In the genomic region with DNA sequence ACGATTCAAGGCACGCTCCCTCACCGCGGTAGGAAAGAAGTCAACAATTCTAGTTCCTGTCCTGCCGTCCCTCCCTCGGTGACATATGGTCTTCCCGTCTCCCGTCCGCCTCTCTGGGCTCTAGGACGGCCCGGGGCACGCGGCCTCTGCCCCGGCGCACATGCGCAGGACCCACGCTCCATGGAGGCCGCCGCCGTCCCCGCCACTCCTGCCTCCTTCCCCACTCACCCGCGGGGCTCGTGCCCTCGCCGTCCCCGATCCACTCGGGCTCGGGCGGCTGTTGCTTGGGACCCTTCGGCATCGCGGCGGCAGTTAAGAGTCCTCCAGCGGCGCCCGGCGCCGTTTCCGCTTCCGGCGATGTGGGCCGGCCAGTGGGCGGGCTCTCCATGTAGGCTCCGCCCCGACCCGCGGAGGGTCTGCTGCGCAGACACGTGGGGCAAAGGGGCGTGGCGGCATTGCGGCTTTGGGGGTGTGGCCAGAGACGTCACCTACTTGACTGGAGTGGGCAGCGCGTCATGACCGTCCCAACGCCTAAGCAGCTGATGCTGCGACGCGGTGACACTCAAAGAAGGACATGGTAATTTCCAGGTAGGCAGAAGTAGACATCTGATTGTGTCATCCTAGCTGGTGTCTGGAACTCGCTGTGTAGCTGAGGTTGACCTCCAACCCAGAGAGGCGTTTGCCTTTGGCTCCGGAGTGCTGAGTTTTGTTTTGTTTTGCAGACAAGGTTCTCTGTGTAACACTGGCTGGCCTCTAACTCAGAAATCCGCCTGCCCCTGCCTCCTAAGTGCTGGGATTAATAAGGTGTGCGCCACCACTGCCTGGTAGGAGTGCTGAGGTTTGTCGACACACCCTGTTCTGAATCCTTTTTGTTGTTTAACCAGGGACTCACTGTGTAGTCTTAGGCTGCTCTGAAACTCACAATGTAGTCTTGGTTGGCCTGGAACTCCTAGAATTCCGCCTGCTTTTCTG, we compare ENCODE assay signal across 8 mouse cellular contexts. TPM values are rescaled to one million over a fixed set of nuclear protein-coding genes. Genes with fewer than 3 reads are reported as not detected.
A peak's percentile ranks its signal among the peaks of the same experiment; 100 is the strongest.
DNase-seq lines count a peak whose midpoint lies in the region; ATAC-seq and TF ChIP-seq lines count a peak whose summit lies in the region.

A gene (minus strand): TSS at position 344 of the 972 bp plus-strand sequence.

- H3K27me3 ChIP-seq in G1E (ENCODE audit: insufficient read depth, low read length): no peaks in the 10 kb centered on the region
- H3K27me3 ChIP-seq in forebrain, embryonic 16.5 days (replicated peaks; ENCODE audit: control insufficient read depth, insufficient read depth, low read length): no peaks in the 10 kb centered on the region
- H3K27me3 ChIP-seq in lung, embryonic 14.5 days (ENCODE audit: insufficient read depth, low read length): no peaks in the 10 kb centered on the region
- no peaks in the 10 kb centered on the region for H3K27me3 ChIP-seq in thymus, adult 2 months (ENCODE audit: control insufficient read depth, insufficient read depth, low read length)

- H3K36me3 ChIP-seq in G1E (replicated peaks): peaks cover 75% of the 10 kb centered on the region
- peaks cover 5% of the 10 kb centered on the region for H3K36me3 ChIP-seq in forebrain, embryonic 16.5 days (ENCODE audit: control insufficient read depth, insufficient read depth)
- H3K36me3 ChIP-seq in lung, embryonic 14.5 days (ENCODE audit: insufficient read depth): peaks cover 35% of the 10 kb centered on the region
- H3K36me3 ChIP-seq in thymus, adult 2 months (ENCODE audit: control insufficient read depth, insufficient read depth, low read length): peaks cover 5% of the 10 kb centered on the region

- no peaks in the 10 kb centered on the region for H3K9me3 ChIP-seq in G1E (replicated peaks)
- no peaks in the 10 kb centered on the region for H3K9me3 ChIP-seq in forebrain, embryonic 16.5 days (ENCODE audit: control insufficient read depth, low read length)
- no peaks in the 10 kb centered on the region for H3K9me3 ChIP-seq in lung, embryonic 14.5 days (ENCODE audit: low read depth, low read length)

- H3K27ac ChIP-seq in forebrain, embryonic 16.5 days (ENCODE audit: low read length): peak within 1 kb of the TSS; percentile 68
- H3K27ac ChIP-seq in layer of hippocampus, adult 2 months: peak within 1 kb of the TSS; percentile 89
- peak within 1 kb of the TSS; percentile 83 for H3K27ac ChIP-seq in lung, embryonic 14.5 days (ENCODE audit: low read depth)
- H3K27ac ChIP-seq in olfactory bulb, adult 2 months (ENCODE audit: insufficient read depth, low read depth, low read length): peak within 1 kb of the TSS; percentile 78
- H3K27ac ChIP-seq in thymus, adult 2 months (ENCODE audit: control insufficient read depth, insufficient read depth, low read length): peak within 1 kb of the TSS; percentile 14

- peak within 1 kb of the TSS; percentile 83 for H3K9ac ChIP-seq in forebrain, embryonic 16.5 days (replicated peaks; ENCODE audit: low read depth, low read length)
- H3K9ac ChIP-seq in lung, embryonic 14.5 days: peak within 1 kb of the TSS; percentile 86

- ATAC-seq in G1E (ENCODE audit: extremely low read depth, insufficient number of reproducible peaks, low FRiP score, poor library complexity, severe bottlenecking): peak; percentile 94
- peak; percentile 95 for ATAC-seq in forebrain, embryonic 16.5 days
- peak; percentile 95 for ATAC-seq in lung, embryonic 14.5 days (ENCODE audit: insufficient read depth)

- TF ChIP-seq CTCF in G1E (IDR thresholded peaks at IDR 0.05; ENCODE audit: low read depth, low read length): no peak
- TF ChIP-seq CTCF in layer of hippocampus, adult 2 months (conservative IDR thresholded peaks at IDR 0.05): no peak
- no peak for TF ChIP-seq CTCF in lung, embryonic 14.5 days (IDR thresholded peaks at IDR 0.05; ENCODE audit: low read depth)
- no peak for TF ChIP-seq CTCF in olfactory bulb, adult 2 months (IDR thresholded peaks at IDR 0.05; ENCODE audit: insufficient read depth, low read depth, low read length)
- TF ChIP-seq CTCF in thymus, adult 2 months (IDR thresholded peaks at IDR 0.05; ENCODE audit: borderline replicate concordance, control insufficient read depth, extremely low read depth, insufficient read depth, low read length, poor library complexity): peak; percentile 41; the same call in 1 of the 2 replicates

- WGBS in forebrain, embryonic 16.5 days: under 1% methylated on average over 66 of the region's 68 CpGs
- WGBS in lung, embryonic 14.5 days: under 1% methylated on average over 68 of the region's 68 CpGs
- WGBS in olfactory bulb, adult 2 months: under 1% methylated on average over 68 of the region's 68 CpGs
- under 1% methylated on average over 68 of the region's 68 CpGs for WGBS in thymus, adult 2 months

- TF ChIP-seq POLR2A in olfactory bulb, adult 2 months (IDR thresholded peaks at IDR 0.05; ENCODE audit: insufficient read depth, low read depth, low read length): peak; percentile 84
- TF ChIP-seq POLR2A in thymus, adult 2 months (IDR thresholded peaks at IDR 0.05; ENCODE audit: control insufficient read depth, extremely low read depth, insufficient read depth, low read length, poor library complexity): peak; percentile 91

- intact Hi-C loops in heart, postnatal 36 days (cut with DNase I): loop anchor here (1.0 to 5.0 kb wide), 2 partner anchors 9 to 127 kb away; a partner anchor contains a TSS

- H3K4me3 ChIP-seq in G1E (ENCODE audit: low read depth, low read length): peak within 1 kb of the TSS; percentile 95
- H3K4me3 ChIP-seq in forebrain, embryonic 16.5 days (replicated peaks; ENCODE audit: low read length): peak within 1 kb of the TSS; percentile 90
- peak within 1 kb of the TSS; percentile 98 for H3K4me3 ChIP-seq in layer of hippocampus, adult 2 months
- peak within 1 kb of the TSS; percentile 88 for H3K4me3 ChIP-seq in lung, embryonic 14.5 days (ENCODE audit: low read depth, low read length)
- H3K4me3 ChIP-seq in olfactory bulb, adult 2 months (ENCODE audit: insufficient read depth, low read depth, low read length): peak within 1 kb of the TSS; percentile 88
- peak within 1 kb of the TSS; percentile 84 for H3K4me3 ChIP-seq in thymus, adult 2 months (ENCODE audit: control insufficient read depth, insufficient read depth, low read length)

- peak within 1 kb of the TSS; percentile 89 for H3K4me2 ChIP-seq in forebrain, embryonic 16.5 days (ENCODE audit: low read length)
- H3K4me2 ChIP-seq in lung, embryonic 14.5 days: peak within 1 kb of the TSS; percentile 70

- H3K4me1 ChIP-seq in G1E (ENCODE audit: insufficient read depth, low read depth, low read length): peaks cover 54% of the 10 kb centered on the region
- peaks cover 16% of the 10 kb centered on the region for H3K4me1 ChIP-seq in forebrain, embryonic 16.5 days (replicated peaks; ENCODE audit: control insufficient read depth, insufficient read depth, low read length)
- H3K4me1 ChIP-seq in lung, embryonic 14.5 days (ENCODE audit: insufficient read depth): no peaks in the 10 kb centered on the region; the same call in none of the 2 replicates
- peaks cover 7% of the 10 kb centered on the region for H3K4me1 ChIP-seq in olfactory bulb, adult 2 months (ENCODE audit: control insufficient read depth, insufficient read depth, low read length)
- H3K4me1 ChIP-seq in thymus, adult 2 months (replicated peaks; ENCODE audit: control insufficient read depth, insufficient read depth, low read length): peaks cover 9% of the 10 kb centered on the region

- peak; percentile 93 for DNase-seq in G1E (ENCODE audit: low spot score)
- DNase-seq in cerebellum, adult 18-20 months: peak; percentile 99
- DNase-seq in heart, postnatal 36 days: peak; percentile 100
- peak; percentile 98 for DNase-seq in layer of hippocampus, adult 2 months (ENCODE audit: low spot score in 2 of 2)
- DNase-seq in lung, embryonic 14.5 days: peak; percentile 100
- DNase-seq in thymus, adult 2 months: peak; percentile 100

RNA-seq across cellular contexts. Expression of the gene that starts here (rescaled TPM):
- total RNA-seq in G1E (2014; fragmentation: Nextera tagmentation) (77.0 and 80.6 TPM in 2 replicates), G1E (2017) (129 and 176 TPM in 2 replicates)
- polyA plus RNA-seq in G1E (2012): 167 and 196 TPM in 2 replicates
- polyA plus RNA-seq in forebrain, embryonic 16.5 days (2015; fragmentation: Nextera tagmentation; extraction: Ambion mirVana): 88.3 and 89.6 TPM in 2 replicates
- total RNA-seq in heart, postnatal 36 days (2021): 10 to 100 TPM; 69.8 to 73.4 TPM
- 10 to 100 TPM; 69.9 to 77.3 TPM for total RNA-seq in layer of hippocampus, adult 2 months (2021)
- polyA plus RNA-seq in lung, embryonic 14.5 days (2014; fragmentation: Nextera tagmentation; extraction: Ambion mirVana): 84.1 and 86.6 TPM in 2 replicates
- not detected in 2 replicates for polyA plus RNA-seq in olfactory bulb, adult 2 months (2012; ENCODE audit: insufficient read depth, insufficient read length, low replicate concordance, missing spikeins)
- 128 and 132 TPM in 2 replicates for polyA plus RNA-seq in thymus, adult 2 months (2012; rRNA removed)

Comparison
In these comparisons a context has a peak if more than half of its experiments do, and no peak if none do; other contexts are left out.
1. Peak in every context shown above with its lines: DNase-seq, ATAC-seq, H3K4me3 ChIP-seq and H3K27ac ChIP-seq.
2. RNA of the gene that starts here (polyA plus RNA-seq): 167 to 196 TPM in G1E, 128 to 132 TPM in thymus, adult 2 months, 88.3 to 89.6 TPM in forebrain, embryonic 16.5 days and 84.1 to 86.6 TPM in lung, embryonic 14.5 days; not detected in olfactory bulb, adult 2 months; every median in the first group is over 10 times any median in the second.
3. H3K27ac ChIP-seq: peak in every context shown above with its lines; median percentile 89 in layer of hippocampus, adult 2 months; 83 in lung, embryonic 14.5 days; 78 in olfactory bulb, adult 2 months; 68 in forebrain, embryonic 16.5 days; 14 in thymus, adult 2 months.